Mouse (Mus musculus) lung, postnatal 0 days (tissue): ENCODE measurements at regions not wholly inside any gene's neighbourhood (a gene's known extent, or its start where the extent isn't known, plus 50 kb on each side); places are given as distances from the start of the nearest gene placed in this dataset.

Source experiments
- CTCF ChIP-seq: IDR thresholded peaks from 2 replicates; pipeline ENCODE4 v1.5.1; 2016; ENCODE audit warnings: antibody characterized with exemption, mild to moderate bottlenecking
- EP300 ChIP-seq: IDR thresholded peaks from 2 replicates; pipeline ENCODE4 v1.6.1; 2016; ENCODE audit warnings: antibody characterized with exemption, mild to moderate bottlenecking, control low read depth

GRCm38 (mm10) chr1:30259547-30259946, 614.2 kb downstream of the Phf3 start:
- TF ChIP-seq CTCF (0 out of 2 replicates have a peak, but pooled peaks have one; percentile 20), EP300 (no peak)
